ENCODE assay signal across 29 mouse cellular contexts in genomic region chr5:142364095-142364494, GRCm38 (mm10). TPM values are rescaled to one million over a fixed set of nuclear protein-coding genes. Genes with fewer than 3 reads are reported as not detected.
DNase-seq lines count a peak whose midpoint lies in the region; ATAC-seq and TF ChIP-seq lines count a peak whose summit lies in the region.
"Had no signal": no experiment of that assay in that cellular context is flagged by ENCODE, and none has a peak within 500 bp of the region (broad histone marks: within the 10 kb centered on the region; RNA-seq: fewer than 3 reads in every experiment).

No protein-coding gene starts in this region.

- peaks cover 9% of the 10 kb centered on the region for H3K4me1 ChIP-seq in lung, embryonic 14.5 days (ENCODE audit: insufficient read depth)
- H3K4me1 ChIP-seq in lung, postnatal 0 days (ENCODE audit: insufficient read depth, low read depth, low read length) = no peaks in the 10 kb centered on the region; the same call in 1 of the 2 replicates
- H3K4me1 ChIP-seq in embryonic facial prominence, embryonic 14.5 days (ENCODE audit: control insufficient read depth, insufficient read depth, low read length) = peaks cover 7% of the 10 kb centered on the region

- H3K9ac ChIP-seq in lung, embryonic 14.5 days = no peak overlapping the region
- H3K9ac ChIP-seq in lung, postnatal 0 days (replicated peaks; ENCODE audit: low read depth) = no peak overlapping the region
- no peak overlapping the region for H3K9ac ChIP-seq in embryonic facial prominence, embryonic 14.5 days (ENCODE audit: low read depth, low read length)
- H3K9ac ChIP-seq: embryonic facial prominence, embryonic 15.5 days; forebrain, postnatal 0 days; heart, embryonic 12.5 days; heart, embryonic 15.5 days; hindbrain, embryonic 13.5 days had no signal

- TF ChIP-seq EP300 in lung, postnatal 0 days (IDR thresholded peaks at IDR 0.05) = peak; percentile 57; the same call in 1 of the 2 replicates

- no peak for TF ChIP-seq CTCF in lung, embryonic 14.5 days (IDR thresholded peaks at IDR 0.05; ENCODE audit: low read depth)
- TF ChIP-seq CTCF in lung, postnatal 0 days (IDR thresholded peaks at IDR 0.05) = no peak

- peak; percentile 73 for DNase-seq in lung, embryonic 14.5 days
- DNase-seq in lung, postnatal 10 days = no peak
- DNase-seq in lung, postnatal 0 days (ENCODE audit: low spot score) = peak; percentile 80
- no peak for DNase-seq in lung, adult 18-20 months
- peak; percentile 48 for DNase-seq in embryonic facial prominence, embryonic 14.5 days (ENCODE audit: low spot score)
- DNase-seq: adrenal gland, adult 2 months; adrenal gland, postnatal 14 days; B cell, adult 2 months; cerebellum, adult 11-12 months; cerebellum, adult 8-10 months; cerebellum, postnatal 36 days; embryo, embryonic 11 days; forebrain, postnatal 0 days; gastrocnemius, postnatal 25 days; heart, adult 18-20 months; heart, postnatal 10 days; heart, postnatal 36 days had no signal

- H3K36me3 ChIP-seq in lung, embryonic 14.5 days (ENCODE audit: insufficient read depth) = no peaks in the 10 kb centered on the region
- H3K36me3 ChIP-seq in lung, postnatal 0 days (ENCODE audit: insufficient read depth, low read length) = no peaks in the 10 kb centered on the region
- H3K36me3 ChIP-seq in embryonic facial prominence, embryonic 14.5 days (ENCODE audit: control insufficient read depth, insufficient read depth, low read length) = no peaks in the 10 kb centered on the region
- H3K36me3 ChIP-seq: embryonic facial prominence, embryonic 15.5 days; heart, embryonic 12.5 days; heart, embryonic 15.5 days; hindbrain, embryonic 10.5 days; hindbrain, embryonic 13.5 days had no signal

- 37% methylated on average over 5 of the region's 5 CpGs for WGBS in lung, embryonic 14.5 days
- WGBS in lung, postnatal 0 days = 38% methylated on average over 5 of the region's 5 CpGs
- 36% methylated on average over 5 of the region's 5 CpGs for WGBS in embryonic facial prominence, embryonic 14.5 days

- H3K4me2 ChIP-seq in lung, embryonic 14.5 days = no peak overlapping the region
- H3K4me2 ChIP-seq in lung, postnatal 0 days (replicated peaks; ENCODE audit: low read depth, low read length) = no peak overlapping the region
- no peak overlapping the region for H3K4me2 ChIP-seq in embryonic facial prominence, embryonic 14.5 days (ENCODE audit: low read depth, low read length)
- H3K4me2 ChIP-seq: embryonic facial prominence, embryonic 15.5 days; heart, embryonic 12.5 days; heart, embryonic 15.5 days; hindbrain, embryonic 13.5 days had no signal

- H3K9me3 ChIP-seq in lung, embryonic 14.5 days (ENCODE audit: low read depth, low read length) = no peaks in the 10 kb centered on the region
- H3K9me3 ChIP-seq in lung, postnatal 0 days (ENCODE audit: low read length) = no peaks in the 10 kb centered on the region
- H3K9me3 ChIP-seq in embryonic facial prominence, embryonic 14.5 days (ENCODE audit: control insufficient read depth, low read length) = no peaks in the 10 kb centered on the region
- H3K9me3 ChIP-seq: embryonic facial prominence, embryonic 15.5 days; G1E; heart, embryonic 12.5 days; heart, embryonic 15.5 days; hindbrain, embryonic 10.5 days; hindbrain, embryonic 13.5 days had no signal

- ATAC-seq in lung, embryonic 14.5 days (ENCODE audit: insufficient read depth) = no peak
- peak; percentile 20 for ATAC-seq in lung, postnatal 0 days
- ATAC-seq in embryonic facial prominence, embryonic 14.5 days (ENCODE audit: low read depth) = peak; percentile 7; the same call in 1 of the 2 replicates
- ATAC-seq in megakaryocyte progenitor cell, adult 5-6 weeks (replicated peaks; ENCODE audit: poor library complexity) = no peak
- ATAC-seq in activated CD4-positive, CD25-positive, alpha-beta regulatory T cell, adult 4 months = no peak
- ATAC-seq: forebrain, embryonic 14.5 days; forebrain, postnatal 0 days; hindbrain, embryonic 16.5 days; Patski had no signal

- no peak overlapping the region for H3K4me3 ChIP-seq in lung, embryonic 14.5 days (ENCODE audit: low read depth, low read length)
- no peak overlapping the region for H3K4me3 ChIP-seq in lung, postnatal 0 days (ENCODE audit: low read depth, low read length)
- H3K4me3 ChIP-seq in embryonic facial prominence, embryonic 14.5 days (ENCODE audit: low read depth, low read length) = no peak overlapping the region
- H3K4me3 ChIP-seq: embryonic facial prominence, embryonic 15.5 days; heart, embryonic 12.5 days; heart, embryonic 15.5 days; hindbrain, embryonic 10.5 days; hindbrain, embryonic 13.5 days had no signal

- H3K27ac ChIP-seq in lung, embryonic 14.5 days (ENCODE audit: low read depth) = no peak overlapping the region
- H3K27ac ChIP-seq in lung, postnatal 0 days (ENCODE audit: low read length) = peak overlapping the region; percentile 51
- no peak overlapping the region for H3K27ac ChIP-seq in embryonic facial prominence, embryonic 14.5 days (replicated peaks; ENCODE audit: low read depth, low read length)
- H3K27ac ChIP-seq: embryonic facial prominence, embryonic 15.5 days; heart, embryonic 15.5 days; hindbrain, embryonic 10.5 days had no signal

- H3K27me3 ChIP-seq in lung, embryonic 14.5 days (ENCODE audit: insufficient read depth, low read length) = no peaks in the 10 kb centered on the region
- no peaks in the 10 kb centered on the region for H3K27me3 ChIP-seq in lung, postnatal 0 days (replicated peaks; ENCODE audit: insufficient read depth, low read length)
- H3K27me3 ChIP-seq in embryonic facial prominence, embryonic 14.5 days (replicated peaks; ENCODE audit: control insufficient read depth, insufficient read depth, low read length) = no peaks in the 10 kb centered on the region
- H3K27me3 ChIP-seq: CH12.LX; embryonic facial prominence, embryonic 15.5 days; hindbrain, embryonic 13.5 days; Patski had no signal

RNA-seq across cellular contexts. Expression of gene Foxk1, which starts 37.2 kb away (rescaled TPM):
- 5.4 and 7.9 TPM in 2 replicates for polyA plus RNA-seq in lung, embryonic 14.5 days (2014; fragmentation: Nextera tagmentation; extraction: Ambion mirVana)
- polyA plus RNA-seq in lung, postnatal 0 days (2015; fragmentation: Nextera tagmentation; extraction: Ambion mirVana) = 4.3 and 5.1 TPM in 2 replicates
- 5.6 and 7.5 TPM in 2 replicates for polyA plus RNA-seq in embryonic facial prominence, embryonic 14.5 days (2014; fragmentation: Nextera tagmentation; extraction: Ambion mirVana)
- 14.1 and 18.1 TPM in 2 replicates for total RNA-seq in megakaryocyte progenitor cell, adult 5-6 weeks (2015)
- total RNA-seq in megakaryocyte progenitor cell, adult 5-6 weeks (2017) = 8.4 and 8.5 TPM in 2 replicates
- polyA plus RNA-seq in activated CD4-positive, CD25-positive, alpha-beta regulatory T cell, adult 4 months (2017; shearing (Covaris generic)) = 10 to 100 TPM in 1 of 2 experiments, 1 to 10 TPM in 1; 9.4 to 13.3 TPM

Comparison
In these comparisons a context has a peak if more than half of its experiments do, and no peak if none do; other contexts are left out.
1. ATAC-seq: peak in lung, postnatal 0 days (single experiment) and embryonic facial prominence, embryonic 14.5 days (single experiment); none in lung, embryonic 14.5 days (single experiment), megakaryocyte progenitor cell, adult 5-6 weeks (single experiment) and activated CD4-positive, CD25-positive, alpha-beta regulatory T cell, adult 4 months (single experiment).
2. DNase-seq: peak in lung, embryonic 14.5 days (single experiment), lung, postnatal 0 days (single experiment) and embryonic facial prominence, embryonic 14.5 days (single experiment); none in lung, postnatal 10 days (single experiment) and lung, adult 18-20 months (0 of 2).